Mouse (Mus musculus): Measurements from ENCODE around the gene Rnf10.

Gene Rnf10

GRCm38 (mm10) chr5:115194626-115195221, 78.0 kb downstream of the Rnf10 start:
- no peak for DNase-seq (ENCODE audit: low spot score)

GRCm38 (mm10) chr5:115193669-115194625, 78.8 kb downstream of the Rnf10 start, which contains the start of gene Cabp1:
Cabp1 (minus strand) TSS chr5:115194381.
- no peak for DNase-seq (ENCODE audit: low spot score)

- DNase-seq (ENCODE audit: low spot score), result no peak
These were observed 79.5 kb downstream of the Rnf10 start for GRCm38 (mm10) chr5:115193226-115193625.

GRCm38 (mm10) chr5:115192828-115193195, 79.9 kb downstream of the Rnf10 start:
- no peak for DNase-seq (ENCODE audit: low spot score)

- no peak for DNase-seq (ENCODE audit: low spot score)
These were observed 80.5 kb downstream of the Rnf10 start for GRCm38 (mm10) chr5:115191880-115192827.

All from c-Kit-positive CD71-positive TER-119-positive erythroid progenitor cells, embryonic 14.5 days (primary cell).